Mouse (Mus musculus) neural tube, embryonic 14.5 days (tissue): ENCODE data around the gene Abhd12. TPM values are rescaled to one million over a fixed set of nuclear protein-coding genes. Genes with fewer than 3 reads are reported as not detected.

Source experiments
- ATAC-seq: fragments of 200-750 bp; cut with Nextera tagmentation; 2 replicates; pipeline ENCODE4 v1.8.0; 2017; ENCODE audit warnings: low read depth, mild to moderate bottlenecking, moderate TSS enrichment, moderate library complexity
- H3K27ac ChIP-seq: fragments of 300-500 bp; sonication (generic); 2 replicates; pipeline ENCODE4 v1.5.1; 2014; ENCODE audit warnings: low read depth, mild to moderate bottlenecking, control low read depth, low read length, moderate library complexity, mixed read lengths
- H3K27me3 ChIP-seq: fragments of 300-500 bp; sonication (generic); 2 replicates; pipeline ENCODE4 v1.6.1; 2014; ENCODE audit warnings: low read length; ENCODE audit not compliant: control insufficient read depth, insufficient read depth
- H3K36me3 ChIP-seq: fragments of 300-500 bp; sonication (generic); 2 replicates; pipeline ENCODE4 v1.6.1; 2014; ENCODE audit warnings: low read length, mixed read lengths; ENCODE audit not compliant: control insufficient read depth, insufficient read depth
- H3K4me1 ChIP-seq: fragments of 300-500 bp; sonication (generic); 2 replicates; pipeline ENCODE4 v1.6.1; 2014; ENCODE audit warnings: low read length; ENCODE audit not compliant: control insufficient read depth, insufficient read depth
- H3K4me2 ChIP-seq: fragments of 300-500 bp; sonication (generic); 2 replicates; pipeline ENCODE4 v1.6.1; 2014; ENCODE audit warnings: mild to moderate bottlenecking, low read depth, low read length, control low read depth
- H3K4me3 ChIP-seq: fragments of 300-500 bp; sonication (generic); 2 replicates; pipeline ENCODE4 v1.5.1; 2014; ENCODE audit warnings: low read depth, low read length, control low read depth, mixed read lengths
- H3K9ac ChIP-seq: fragments of 300-500 bp; sonication (generic); replicated peaks from 2 replicates; pipeline ENCODE4 v1.6.1; 2014; ENCODE audit warnings: low read depth, mild to moderate bottlenecking, control low read depth, low read length, mixed read lengths
- H3K9me3 ChIP-seq: fragments of 300-500 bp; sonication (generic); 2 replicates; pipeline ENCODE4 v1.6.1; 2016; ENCODE audit warnings: low read length; ENCODE audit not compliant: control insufficient read depth
- WGBS: fragments of 180-500 bp; shearing (Covaris S2); extraction: QIAGEN DNeasy Blood & Tissue Kit; methylation state at CpG from one replicate; pipeline ENCODE4 v1.1.7; 2014; 5-methylcytosine and 5-hydroxymethylcytosine counted together
- polyA plus RNA-seq: library from polyadenylated mRNA; unstranded; fragments of >200 nt; fragmentation: Nextera tagmentation; extraction: Ambion mirVana; gene quantifications from 2 replicates; pipeline ENCODE4 v1.2.1, GENCODE M21; 2014

The Abhd12 gene
- polyA plus RNA-seq, 1 experiment from 2014 or later, result 135 TPM

- H3K27me3 ChIP-seq, result no peaks in the 10 kb centered on the region
- H3K27ac ChIP-seq, result no peak overlapping the region
- no peak overlapping the region for H3K4me3 ChIP-seq
- H3K4me1 ChIP-seq, result no peaks in the 10 kb centered on the region
- no peaks in the 10 kb centered on the region for H3K36me3 ChIP-seq
- H3K9me3 ChIP-seq, result no peaks in the 10 kb centered on the region
- H3K4me2 ChIP-seq, result no peak overlapping the region
- no peak overlapping the region for H3K9ac ChIP-seq
- WGBS, result 81% methylated on average over 7 of the region's 7 CpGs
- ATAC-seq, result no peak
Observed at GRCm38 (mm10) chr2:150895691-150896252, 8.8 kb downstream of the Abhd12 start.

- no peak overlapping the region for H3K4me2 ChIP-seq
- 98% methylated on average over 2 of the region's 2 CpGs for WGBS
- no peaks in the 10 kb centered on the region for H3K4me1 ChIP-seq
- H3K27ac ChIP-seq, result no peak overlapping the region
- H3K36me3 ChIP-seq, result no peaks in the 10 kb centered on the region
- ATAC-seq, result no peak
- no peaks in the 10 kb centered on the region for H3K27me3 ChIP-seq
- H3K9ac ChIP-seq, result no peak overlapping the region
- H3K9me3 ChIP-seq, result no peaks in the 10 kb centered on the region
- H3K4me3 ChIP-seq, result no peak overlapping the region
Observed at GRCm38 (mm10) chr2:150894617-150895267, 9.8 kb downstream of the Abhd12 start.

- no peak overlapping the region for H3K4me2 ChIP-seq
- no peak overlapping the region for H3K4me3 ChIP-seq
- H3K27ac ChIP-seq, result no peak overlapping the region
- H3K9me3 ChIP-seq, result no peaks in the 10 kb centered on the region
- H3K36me3 ChIP-seq, result no peaks in the 10 kb centered on the region
- H3K9ac ChIP-seq, result no peak overlapping the region
- no peaks in the 10 kb centered on the region for H3K4me1 ChIP-seq
- no peaks in the 10 kb centered on the region for H3K27me3 ChIP-seq
- no peak for ATAC-seq
- 79% methylated on average over 2 of the region's 2 CpGs for WGBS
Observed at GRCm38 (mm10) chr2:150887370-150887769, 17.2 kb downstream of the Abhd12 start.

GRCm38 (mm10) chr2:150886315-150886714, 18.2 kb downstream of the Abhd12 start:
- no peak for ATAC-seq
- no peak overlapping the region for H3K4me3 ChIP-seq
- H3K27me3 ChIP-seq, result no peaks in the 10 kb centered on the region
- H3K9ac ChIP-seq, result no peak overlapping the region
- H3K27ac ChIP-seq, result no peak overlapping the region
- H3K9me3 ChIP-seq, result no peaks in the 10 kb centered on the region
- no peaks in the 10 kb centered on the region for H3K4me1 ChIP-seq
- no peaks in the 10 kb centered on the region for H3K36me3 ChIP-seq
- H3K4me2 ChIP-seq, result no peak overlapping the region

GRCm38 (mm10) chr2:150885814-150886213, 18.7 kb downstream of the Abhd12 start:
- no peak overlapping the region for H3K27ac ChIP-seq
- no peaks in the 10 kb centered on the region for H3K27me3 ChIP-seq
- H3K36me3 ChIP-seq, result no peaks in the 10 kb centered on the region
- H3K9me3 ChIP-seq, result no peaks in the 10 kb centered on the region
- no peak overlapping the region for H3K9ac ChIP-seq
- ATAC-seq, result no peak
- no peaks in the 10 kb centered on the region for H3K4me1 ChIP-seq
- WGBS, result 100% methylated on average over 1 of the region's 1 CpGs
- no peak overlapping the region for H3K4me2 ChIP-seq
- H3K4me3 ChIP-seq, result no peak overlapping the region

GRCm38 (mm10) chr2:150884779-150885110, 19.8 kb downstream of the Abhd12 start:
- no peak overlapping the region for H3K9ac ChIP-seq
- no peak for ATAC-seq

GRCm38 (mm10) chr2:150884075-150884778, 20.3 kb downstream of the Abhd12 start:
- WGBS, result 96% methylated on average over 8 of the region's 8 CpGs
- Histone ChIP-seq H3K4me2 (no peak overlapping the region), H3K36me3 (no peaks in the 10 kb centered on the region), H3K9ac (no peak overlapping the region), H3K27me3 (no peaks in the 10 kb centered on the region), H3K27ac (no peak overlapping the region), H3K4me3 (no peak overlapping the region), H3K4me1 (no peaks in the 10 kb centered on the region), H3K9me3 (no peaks in the 10 kb centered on the region)
- ATAC-seq, result no peak

More at GRCm38 (mm10) chr2:150884779-150885110, 19.8 kb downstream of the Abhd12 start:
- Histone ChIP-seq H3K36me3 (no peaks in the 10 kb centered on the region), H3K27ac (no peak overlapping the region), H3K4me1 (no peaks in the 10 kb centered on the region), H3K9me3 (no peaks in the 10 kb centered on the region), H3K4me2 (no peak overlapping the region), H3K4me3 (no peak overlapping the region), H3K27me3 (no peaks in the 10 kb centered on the region)
- 91% methylated on average over 1 of the region's 1 CpGs for WGBS

- H3K4me2 ChIP-seq, result no peak overlapping the region
- no peaks in the 10 kb centered on the region for H3K9me3 ChIP-seq
- H3K4me3 ChIP-seq, result no peak overlapping the region
- H3K4me1 ChIP-seq, result no peaks in the 10 kb centered on the region
- ATAC-seq, result no peak
- H3K36me3 ChIP-seq, result no peaks in the 10 kb centered on the region
- no peaks in the 10 kb centered on the region for H3K27me3 ChIP-seq
- 94% methylated on average over 4 of the region's 4 CpGs for WGBS
- H3K9ac ChIP-seq, result no peak overlapping the region
- H3K27ac ChIP-seq, result no peak overlapping the region
Observed at GRCm38 (mm10) chr2:150877561-150877960, 27.0 kb downstream of the Abhd12 start.

GRCm38 (mm10) chr2:150875226-150875625, 29.3 kb downstream of the Abhd12 start:
- H3K4me2 ChIP-seq, result no peak overlapping the region
- 100% methylated on average over 1 of the region's 1 CpGs for WGBS
- H3K4me3 ChIP-seq, result no peak overlapping the region
- no peak overlapping the region for H3K27ac ChIP-seq
- ATAC-seq, result no peak
- H3K27me3 ChIP-seq, result no peaks in the 10 kb centered on the region
- no peaks in the 10 kb centered on the region for H3K4me1 ChIP-seq
- no peak overlapping the region for H3K9ac ChIP-seq
- H3K36me3 ChIP-seq, result no peaks in the 10 kb centered on the region
- no peaks in the 10 kb centered on the region for H3K9me3 ChIP-seq
